Mouse (Mus musculus) gastrocnemius, postnatal 4 days (tissue): Measurements from ENCODE around the gene D630023F18Rik. TPM values are rescaled to one million over a fixed set of nuclear protein-coding genes. Genes with fewer than 3 reads are reported as not detected.
A peak's percentile ranks its signal among the peaks of the same experiment; 100 is the strongest.

Experiments
- DNase-seq, 2 experiments: peaks; one replicate each; pipeline ENCODE4 v3.0.0; 2021 to 2022; ENCODE audit warnings: low spot score in 2 of 2, mixed read lengths in 2 of 2
- total RNA-seq, 2 experiments: library from RNA; stranded (reverse); gene quantifications; 2 replicates each; pipeline ENCODE4 v1.2.3; 2021

Gene D630023F18Rik
- total RNA-seq, 2 experiments from 2014 or later, result not detected

DNA sequence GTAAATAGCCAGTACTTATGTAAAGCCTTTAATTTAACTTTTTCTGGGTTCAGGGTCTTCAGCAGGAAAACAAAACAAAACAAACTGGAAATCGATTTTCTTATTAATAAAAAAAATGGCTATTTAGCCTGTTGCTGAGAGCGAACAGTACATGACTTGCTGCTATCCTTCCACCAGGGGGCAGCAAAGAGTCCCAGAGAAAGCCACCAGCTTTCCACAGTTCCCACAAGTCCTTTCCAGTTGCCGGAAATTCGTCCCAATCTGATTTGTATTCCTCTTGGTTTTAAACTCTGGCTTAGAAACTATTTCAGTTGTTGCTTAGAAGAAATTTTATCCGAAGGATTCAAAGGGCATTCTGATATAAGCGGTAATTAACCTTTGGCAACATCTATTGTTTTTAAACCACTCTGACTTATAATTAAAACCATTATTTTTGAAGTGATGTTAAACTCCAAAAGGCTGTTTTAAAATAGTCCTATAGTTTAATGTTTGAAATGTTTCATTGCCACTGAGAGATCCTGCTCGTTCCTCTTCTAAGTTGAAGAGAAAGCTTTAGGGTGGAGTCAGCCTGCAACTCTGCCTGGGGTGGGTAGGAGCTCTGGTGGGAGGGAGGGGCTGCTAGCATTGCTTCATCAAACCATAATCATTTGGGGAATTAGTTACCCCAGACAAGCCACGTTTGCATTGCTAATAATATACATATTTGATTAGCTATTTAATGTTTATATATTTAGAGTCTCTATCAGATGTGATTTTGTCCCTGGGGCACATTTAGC lies 10.8 kb downstream of the D630023F18Rik start:
- DNase-seq, result peak; percentile 51 to 71

DNA sequence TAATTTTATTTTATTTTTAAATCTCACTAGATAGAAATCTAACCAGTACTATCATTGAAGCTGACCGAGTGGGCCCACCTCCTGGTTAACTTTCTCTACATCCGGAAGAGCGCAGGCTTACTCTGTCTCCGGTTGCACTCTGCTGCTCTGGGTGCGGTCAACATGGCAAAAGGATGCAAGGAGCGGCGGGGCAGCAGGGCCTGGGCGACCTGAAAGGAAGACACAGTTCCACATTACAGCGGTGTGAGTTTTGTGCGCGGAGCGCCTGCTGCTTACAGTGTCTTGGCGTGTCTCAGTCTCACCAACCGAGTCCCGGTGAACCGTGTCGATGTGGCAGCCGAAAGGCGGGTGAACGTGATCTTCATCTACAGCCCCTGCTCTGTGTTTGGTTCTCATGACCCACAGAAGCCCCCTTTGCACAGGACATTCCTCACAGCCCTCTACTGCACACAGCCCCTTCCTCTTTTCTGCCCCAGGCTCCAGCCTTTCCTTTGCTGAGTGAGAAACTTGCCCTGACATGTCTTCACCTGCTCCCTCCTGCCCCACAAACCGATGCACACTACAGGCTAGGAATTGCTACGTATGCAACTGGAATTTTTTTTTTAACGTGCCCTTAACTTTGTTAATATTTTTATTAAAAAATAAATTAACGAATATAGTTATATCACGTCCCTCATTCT lies 13.1 kb downstream of the D630023F18Rik start:
- no peak for DNase-seq

- DNase-seq, result no peak
Measured at GRCm38 (mm10) chr1:65109196-65109595, 13.8 kb downstream of the D630023F18Rik start.

GRCm38 (mm10) chr1:65107654-65108279 lies 15.2 kb downstream of the D630023F18Rik start:
- no peak for DNase-seq

- DNase-seq, result no peak
Measured at GRCm38 (mm10) chr1:65103273-65103672, 19.7 kb downstream of the D630023F18Rik start, which contains the start of gene Cryga. Gene Cryga (minus strand): TSS chr1:65103373.

GRCm38 (mm10) chr1:65096953-65097352 lies 26.1 kb downstream of the D630023F18Rik start:
- no peak for DNase-seq

DNA sequence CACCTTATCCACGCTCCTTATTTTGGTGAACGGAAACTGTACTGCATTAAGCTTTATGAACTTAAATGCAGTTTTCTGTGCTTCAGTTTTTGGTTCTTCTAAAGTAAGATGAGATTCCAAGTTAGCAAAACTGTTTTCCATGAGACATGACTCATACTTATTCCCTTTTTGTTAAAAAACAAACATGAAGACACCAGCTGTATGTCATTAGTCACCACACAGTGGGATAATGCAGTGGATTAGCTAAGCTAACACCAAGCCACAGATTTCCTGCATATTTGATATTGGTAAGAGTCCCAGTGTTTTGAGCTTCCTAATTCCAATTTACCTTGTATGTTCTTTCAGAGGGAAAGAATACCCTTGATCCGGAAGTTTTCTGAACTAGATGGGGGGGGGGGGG lies 31.4 kb downstream of the D630023F18Rik start:
- DNase-seq, result no peak

GRCm38 (mm10) chr1:65090370-65090769 lies 32.6 kb downstream of the D630023F18Rik start:
- no peak for DNase-seq

DNA sequence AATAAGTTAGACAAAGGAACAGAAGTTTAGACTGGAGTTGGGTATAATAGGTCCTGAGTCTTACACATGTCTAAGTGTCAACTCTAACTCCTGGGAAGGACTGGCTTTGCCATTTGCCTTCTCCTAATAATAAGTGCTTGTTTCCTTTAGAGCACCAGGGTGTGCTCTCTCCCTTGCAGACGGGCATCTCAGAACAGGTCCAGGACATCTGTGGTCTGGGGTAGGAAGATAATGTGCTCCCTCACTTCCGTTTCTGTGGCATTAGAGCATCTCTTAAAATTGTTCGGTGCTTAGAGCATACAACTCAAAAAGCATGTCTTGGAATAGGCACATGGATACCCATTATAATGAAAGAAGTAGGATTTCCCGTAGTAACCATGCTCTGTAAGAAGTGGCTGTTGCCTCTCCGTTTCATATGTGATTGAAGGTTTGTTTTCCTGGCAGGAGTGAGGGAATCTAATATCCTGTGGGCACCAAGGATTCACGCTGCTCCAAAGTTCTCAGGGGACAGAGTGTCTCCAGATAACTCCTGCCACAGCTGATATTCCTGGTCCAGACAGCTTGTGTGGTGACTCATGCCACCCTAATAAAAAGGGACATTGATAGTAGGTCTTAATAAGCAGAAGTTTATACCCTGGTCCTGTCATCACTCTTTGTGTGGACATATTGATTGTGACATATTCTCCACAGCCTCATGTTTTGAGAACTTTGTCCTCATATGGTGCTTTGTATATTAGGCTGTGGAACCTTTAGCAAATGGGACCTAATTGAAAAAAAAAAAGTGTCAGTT lies 34.3 kb downstream of the D630023F18Rik start:
- DNase-seq, result no peak

DNA sequence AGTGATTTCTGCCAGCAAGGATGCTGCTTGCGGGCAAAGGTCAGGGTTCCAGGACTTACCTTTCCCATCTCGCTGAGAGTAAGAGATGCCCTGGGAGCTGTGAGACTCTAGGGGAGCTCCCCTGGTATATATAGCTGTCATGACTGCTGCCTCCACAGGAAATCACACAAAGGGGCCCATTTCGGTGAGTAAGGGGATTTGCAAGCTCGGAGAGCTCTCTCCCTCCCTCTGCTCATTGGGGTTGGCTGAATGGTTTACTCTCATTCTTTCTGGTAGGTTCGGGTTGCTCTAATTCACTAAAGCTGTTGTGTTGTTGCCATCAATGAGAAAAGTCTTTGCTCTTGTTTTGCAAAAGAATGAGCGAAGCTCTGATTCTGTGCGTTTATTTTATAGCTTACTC lies 40.8 kb downstream of the D630023F18Rik start, which contains the start of gene Crygb:
Gene Crygb, minus strand, starts transcription at position 101 of the 400 bp plus-strand sequence.
- no peak for DNase-seq

GRCm38 (mm10) chr1:65075607-65076006 lies 47.4 kb downstream of the D630023F18Rik start:
- DNase-seq, result no peak

GRCm38 (mm10) chr1:65073589-65073988 lies 49.4 kb downstream of the D630023F18Rik start, which contains the start of gene Crygc:
Gene Crygc (minus strand): TSS chr1:65073689.
- DNase-seq, result no peak

- DNase-seq, result no peak
Measured at GRCm38 (mm10) chr1:65067842-65068241, 55.2 kb downstream of the D630023F18Rik start.

- DNase-seq, result no peak
Measured at GRCm38 (mm10) chr1:65064201-65064600, 58.8 kb downstream of the D630023F18Rik start.

DNA sequence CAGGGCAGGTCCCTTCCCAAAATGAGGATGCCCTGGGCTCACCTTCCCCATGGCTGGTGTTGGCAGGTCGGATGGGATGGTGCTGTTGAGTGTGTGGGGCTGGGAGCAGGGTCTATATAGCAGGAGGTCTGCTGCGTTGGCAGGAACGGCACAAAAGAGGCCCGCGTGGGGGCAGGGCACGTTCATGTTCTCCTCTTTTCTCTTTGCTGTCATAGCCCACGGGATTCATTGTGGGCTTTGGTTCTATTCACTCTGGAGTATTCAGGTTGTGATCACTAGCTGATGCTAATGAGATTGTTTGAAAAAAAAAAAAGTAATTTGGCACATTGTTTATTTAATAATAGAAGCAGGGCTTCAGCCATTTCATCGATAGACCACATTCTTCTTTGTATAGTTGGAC lies 59.7 kb downstream of the D630023F18Rik start, which contains the start of gene Crygd:
Gene Crygd, minus strand, starts transcription at position 101 of the 400 bp plus-strand sequence.
- no peak for DNase-seq

Other genes with a start within 250 kb of the D630023F18Rik start
- gene Plekhm3, start 166.4 kb downstream of the D630023F18Rik start, total RNA-seq, result 1 to 10 TPM; 6.5 to 7.0 TPM
- gene Akr1cl, start 90.5 kb downstream of the D630023F18Rik start, total RNA-seq, result not detected
- gene Cryge, start 72.1 kb downstream of the D630023F18Rik start, total RNA-seq, result not detected
- gene Crygd, start 59.8 kb downstream of the D630023F18Rik start, total RNA-seq, result not detected
- not detected for gene Crygc, start 49.5 kb downstream of the D630023F18Rik start, total RNA-seq
- not detected for gene Crygb, start 40.9 kb downstream of the D630023F18Rik start, total RNA-seq
- gene Cryga, start 19.8 kb downstream of the D630023F18Rik start, total RNA-seq, result not detected
- gene Gm28845, start 3.7 kb downstream of the D630023F18Rik start, total RNA-seq, result not detected
- 10 to 100 TPM; 58.4 to 60.6 TPM for gene Idh1, start 63.3 kb upstream of the D630023F18Rik start, total RNA-seq
- 10 to 100 TPM; 16.4 to 18.6 TPM for gene Pikfyve, start 63.5 kb upstream of the D630023F18Rik start, total RNA-seq
- gene Pth2r, start 158.8 kb upstream of the D630023F18Rik start, total RNA-seq, result not detected